Mouse (Mus musculus): ENCODE results near the gene Ccnyl1.
"Not testable (repeated sequence)": the region's sequence is repeated elsewhere in the genome, so short reads cannot be mapped to it uniquely, and the experiment has no call there.

Ccnyl1 gene

DNA sequence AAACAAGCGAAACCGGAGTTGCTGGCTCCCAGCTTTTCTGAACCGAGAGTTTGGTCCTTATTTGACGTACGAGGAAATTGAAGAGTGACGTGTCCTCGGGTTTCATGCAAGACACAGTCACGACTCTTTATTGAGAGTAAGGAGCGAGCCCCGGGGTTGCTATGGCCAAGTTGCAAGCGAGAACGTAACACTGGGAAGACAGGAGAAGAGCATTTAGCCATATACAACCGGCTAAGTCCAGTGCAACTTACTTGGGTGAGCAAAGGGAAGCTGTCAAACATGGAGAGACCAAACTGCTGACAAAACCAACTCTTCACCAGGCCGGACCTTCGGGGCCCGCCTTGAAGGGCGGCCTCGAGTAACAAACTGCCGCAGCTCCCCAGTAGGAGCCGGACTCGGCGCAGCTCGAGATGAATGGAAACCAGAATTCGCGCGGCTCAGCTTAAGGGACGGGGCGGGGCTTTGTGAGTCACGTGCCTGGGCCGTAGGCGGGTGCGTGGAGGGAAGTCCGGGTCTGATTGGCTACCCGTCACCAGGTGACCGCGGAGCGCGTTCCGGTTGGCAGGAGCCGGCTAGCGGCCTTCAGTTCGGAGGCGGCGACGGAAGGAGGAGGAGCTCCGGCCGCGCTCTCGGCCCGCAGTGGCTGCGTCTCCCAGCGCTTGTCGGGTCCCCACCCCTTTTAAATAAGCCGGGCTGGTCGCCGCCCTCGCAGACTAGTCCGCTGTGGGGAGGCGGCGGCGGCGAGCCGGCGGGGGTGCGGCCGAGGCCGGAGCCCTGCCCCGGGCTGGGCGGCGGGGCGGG is at the start of gene Ccnyl1:
Gene Ccnyl1, plus strand, starts transcription at position 243 of the 801 bp plus-strand sequence.
- peak; percentile 97 for DNase-seq (ENCODE audit: low read depth, low spot score)

DNA sequence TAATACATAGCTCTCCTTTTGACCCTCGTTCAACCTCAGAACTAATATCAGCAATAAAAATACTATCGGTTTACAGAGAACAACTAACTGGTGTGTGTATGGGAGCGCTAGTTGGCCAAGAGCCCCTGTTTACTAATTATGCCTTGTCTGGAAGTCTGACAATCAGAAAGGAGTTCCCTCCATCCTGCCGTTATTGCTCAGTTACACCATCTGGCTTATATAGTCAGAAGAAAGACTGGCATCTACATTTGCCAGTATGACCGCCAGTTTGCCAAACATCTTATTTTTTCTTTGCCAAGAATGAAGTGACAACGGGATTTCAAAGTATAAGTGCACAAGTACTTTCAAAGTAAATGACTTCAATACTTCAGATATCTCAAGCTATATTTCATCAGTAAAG is 49.2 kb upstream of the Ccnyl1 start:
- no peak for DNase-seq (ENCODE audit: low read depth, low spot score)

GRCm38 (mm10) chr1:64642541-64642940 is 47.7 kb upstream of the Ccnyl1 start:
- not testable (repeated sequence) for DNase-seq (ENCODE audit: low read depth, low spot score)

DNA sequence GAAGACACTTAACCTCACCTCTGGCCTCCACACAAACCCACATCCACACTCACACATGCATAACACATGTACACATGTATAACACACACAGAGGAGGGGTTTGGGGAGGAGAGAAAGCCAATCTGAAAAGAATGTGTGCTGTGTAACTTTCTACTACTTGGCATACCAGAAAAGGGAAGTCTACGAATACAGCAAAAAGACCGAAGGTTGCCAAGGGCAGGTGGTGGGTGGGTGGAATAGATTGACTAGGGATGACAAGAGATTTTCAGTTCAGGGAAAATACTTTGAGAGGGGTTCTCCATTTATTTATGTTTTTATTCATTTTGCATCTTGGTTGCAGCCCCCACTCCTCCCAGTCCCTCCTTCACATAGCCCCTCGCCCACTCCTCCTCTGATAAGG is 45.7 kb upstream of the Ccnyl1 start:
- no peak for DNase-seq (ENCODE audit: low read depth, low spot score)

DNA sequence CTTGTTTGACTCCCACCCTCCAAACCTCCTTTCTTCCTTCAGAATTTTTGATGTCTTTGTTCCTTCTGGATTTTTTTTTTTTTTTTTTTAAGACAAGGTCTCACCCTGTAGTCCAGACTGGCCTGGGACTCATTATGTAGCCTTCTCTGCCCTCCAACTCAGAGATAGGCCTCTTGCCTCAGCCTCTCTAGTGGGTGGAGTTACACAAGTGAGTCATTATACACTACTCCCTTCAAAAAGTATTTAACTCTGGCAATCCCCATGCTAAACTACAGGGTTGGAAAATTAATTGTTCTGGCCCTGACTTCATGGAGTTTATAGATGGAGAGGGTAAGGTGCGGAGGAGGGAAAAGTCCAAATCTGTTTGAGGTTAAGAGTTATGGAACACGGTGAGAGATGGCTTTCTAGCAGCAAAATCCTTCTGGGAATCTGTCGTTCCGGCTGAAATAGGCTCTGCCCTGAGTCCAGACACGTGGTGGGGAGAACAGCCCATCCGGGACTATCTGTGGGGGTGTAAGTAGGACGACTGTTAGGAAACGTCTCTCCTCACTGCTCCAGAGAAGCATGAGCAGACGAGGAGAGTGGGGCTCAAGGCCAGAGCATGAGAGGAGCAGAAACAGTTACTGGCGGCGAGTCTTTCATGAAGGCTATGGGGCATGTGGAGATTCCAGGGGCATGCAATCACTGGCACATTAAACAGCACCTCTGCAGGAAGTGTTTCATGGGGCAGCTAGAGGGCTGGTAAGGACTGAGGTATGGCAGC is 40.7 kb upstream of the Ccnyl1 start:
- no peak for DNase-seq (ENCODE audit: low read depth, low spot score)

DNA sequence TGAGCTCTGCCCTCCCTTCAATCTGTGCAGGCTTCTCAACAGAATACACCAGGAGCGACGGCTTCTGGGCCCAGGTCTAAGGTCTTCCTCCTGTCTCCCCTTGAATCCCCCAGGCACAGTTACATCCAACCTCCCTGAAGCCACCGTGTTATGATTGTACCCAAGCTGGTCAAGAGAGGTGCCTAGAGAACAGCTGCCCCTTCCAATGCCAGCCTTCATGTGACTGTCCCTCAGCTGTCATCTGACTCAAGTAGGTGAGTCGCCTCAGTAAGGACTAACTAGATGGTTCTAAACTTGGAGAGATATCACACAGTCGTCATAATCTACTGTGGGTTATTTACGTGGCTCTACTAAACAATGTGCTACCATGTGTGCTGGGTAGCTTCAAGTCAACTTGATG is 36.6 kb upstream of the Ccnyl1 start:
- DNase-seq (ENCODE audit: low read depth, low spot score), result no peak

DNA sequence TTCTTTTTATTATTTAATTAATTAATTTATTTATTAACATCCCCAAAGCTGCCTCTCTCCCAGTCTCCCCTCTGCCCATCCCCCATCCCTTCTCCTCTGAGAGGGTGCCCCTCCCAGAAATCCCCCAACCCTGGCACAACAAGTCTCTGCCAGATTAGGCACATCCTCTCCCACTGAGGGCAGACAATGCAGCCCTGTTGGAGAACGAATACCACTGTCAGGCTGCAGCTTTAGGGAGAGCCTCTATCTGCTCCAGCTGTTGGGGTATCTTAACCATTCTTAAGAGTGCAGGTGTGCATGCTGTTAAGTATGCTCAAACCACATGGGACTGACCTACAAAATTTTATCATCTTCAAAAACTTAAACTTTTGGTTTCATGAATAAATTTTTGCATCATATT is 34.8 kb upstream of the Ccnyl1 start:
- no peak for DNase-seq (ENCODE audit: low read depth, low spot score)

GRCm38 (mm10) chr1:64656423-64657129 is 33.7 kb upstream of the Ccnyl1 start:
- DNase-seq (ENCODE audit: low read depth, low spot score), result no peak

DNA sequence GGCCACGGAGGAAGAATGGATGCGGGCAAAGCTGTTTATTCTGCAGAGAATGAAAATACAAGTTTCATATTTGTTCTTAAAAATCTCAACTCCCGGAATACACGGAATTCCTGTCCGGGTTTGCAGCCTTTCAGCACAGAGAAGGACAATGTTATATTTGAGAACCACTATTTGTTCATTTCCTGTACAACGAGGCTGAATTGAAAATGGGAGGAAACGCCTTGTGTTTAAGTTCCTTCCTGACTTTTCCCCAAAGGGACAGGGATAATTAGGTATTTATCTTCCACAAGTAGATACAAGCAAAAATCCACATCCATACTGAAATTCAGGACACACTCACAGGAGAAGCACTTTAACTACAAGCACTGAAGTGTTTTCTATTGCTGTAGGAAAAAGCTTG is 31.4 kb upstream of the Ccnyl1 start:
- DNase-seq (ENCODE audit: low read depth, low spot score), result no peak

- DNase-seq (ENCODE audit: low read depth, low spot score), result no peak
Observed at GRCm38 (mm10) chr1:64667111-64667633, 23.1 kb upstream of the Ccnyl1 start.

DNA sequence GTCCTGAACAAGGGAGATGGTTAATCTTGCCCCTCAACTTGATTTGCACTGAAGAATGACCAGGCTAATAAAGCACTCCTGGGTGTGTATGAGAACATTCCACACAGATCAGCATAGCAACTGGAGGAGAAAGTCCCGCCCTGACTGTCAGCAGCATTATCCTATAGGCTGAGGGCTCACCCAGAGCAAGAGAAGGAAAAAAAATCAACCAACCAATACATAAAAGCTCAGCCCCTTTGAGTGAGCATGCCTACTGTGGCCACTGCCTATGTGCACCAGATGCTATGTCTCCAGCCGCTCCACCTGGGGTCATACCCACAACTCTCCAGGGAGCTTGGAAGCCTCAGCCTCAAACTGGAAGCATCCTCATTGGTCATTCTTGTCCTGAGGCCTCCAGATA is 20.8 kb upstream of the Ccnyl1 start:
- no peak for DNase-seq (ENCODE audit: low read depth, low spot score)

DNA sequence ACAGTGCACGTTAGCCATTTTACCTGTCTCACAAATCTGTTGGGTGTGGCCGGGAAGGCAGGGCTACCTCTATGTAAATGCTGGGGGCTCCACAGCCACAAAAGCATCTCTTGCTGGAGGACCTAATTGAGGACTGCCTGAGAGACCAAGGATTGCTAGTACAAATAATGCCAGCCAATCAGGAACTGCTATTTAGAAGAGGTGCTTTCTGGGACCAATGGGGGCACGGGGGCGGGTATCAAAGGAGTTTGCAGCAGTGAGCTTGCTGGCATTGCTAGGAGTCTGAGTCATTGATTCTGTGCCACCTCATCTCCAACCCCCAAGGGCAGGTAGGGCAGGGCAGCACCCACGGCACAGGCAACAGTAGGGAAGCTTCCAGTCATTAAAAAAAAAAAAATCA is 16.3 kb upstream of the Ccnyl1 start:
- DNase-seq (ENCODE audit: low read depth, low spot score), result no peak

DNA sequence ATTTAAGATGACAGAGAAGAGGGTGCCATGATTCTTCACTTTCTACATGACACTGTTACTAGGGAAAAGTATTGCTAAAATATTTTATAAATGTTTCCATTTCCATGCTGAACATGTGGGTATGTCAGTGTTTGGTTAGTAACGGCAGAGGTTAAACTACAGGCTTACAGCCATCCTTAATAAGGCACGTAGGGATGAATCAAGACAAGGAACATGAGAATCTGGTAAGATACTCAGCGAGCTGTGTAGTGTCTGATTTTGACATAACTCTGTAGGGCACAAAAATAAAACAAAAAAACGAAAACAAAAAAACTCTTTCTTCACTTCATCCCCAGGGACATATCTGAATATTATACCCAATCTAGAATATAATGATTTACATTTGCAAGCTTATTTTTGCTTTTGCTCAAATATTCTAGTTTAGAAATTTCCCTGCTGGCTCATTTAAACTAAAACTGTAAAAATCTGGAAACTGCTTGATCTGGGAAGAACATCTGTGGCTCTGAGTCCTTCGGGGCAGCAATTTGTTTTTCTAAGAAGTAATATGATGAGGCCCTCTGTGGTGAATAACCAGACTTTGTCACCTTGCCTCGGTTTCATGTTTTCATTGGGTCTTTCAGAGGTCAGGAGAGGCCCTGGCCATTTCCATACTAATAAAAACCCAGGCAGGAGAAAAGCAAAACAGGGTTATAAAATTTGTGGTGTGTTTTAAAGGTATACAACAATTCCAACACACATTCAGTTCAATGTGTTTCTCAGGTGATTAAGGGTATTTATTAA is 14.0 kb upstream of the Ccnyl1 start:
- no peak for DNase-seq (ENCODE audit: low read depth, low spot score)

- no peak for DNase-seq (ENCODE audit: low read depth, low spot score)
Observed at GRCm38 (mm10) chr1:64681499-64681898, 8.8 kb upstream of the Ccnyl1 start.

DNA sequence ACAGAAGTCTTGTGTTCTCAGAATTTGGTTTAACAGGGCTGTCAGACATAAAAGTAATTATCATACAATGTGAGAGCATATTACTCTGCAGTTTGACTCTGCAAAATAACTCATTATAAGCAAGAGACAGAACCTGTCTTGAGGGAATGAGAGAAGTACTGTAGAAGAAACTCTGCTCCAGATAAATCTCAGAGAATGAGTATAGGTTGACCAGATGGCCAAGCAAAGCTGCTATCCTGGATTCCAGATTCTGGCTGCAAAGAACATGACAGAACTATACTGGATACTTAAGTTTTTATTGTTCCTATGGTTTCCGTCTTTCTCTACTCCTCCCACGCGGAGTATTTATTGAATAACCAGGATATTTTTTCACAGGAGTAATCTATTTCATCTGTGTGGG is 7.2 kb upstream of the Ccnyl1 start:
- DNase-seq (ENCODE audit: low read depth, low spot score), result peak; percentile 51

GRCm38 (mm10) chr1:64684440-64684839 is 5.8 kb upstream of the Ccnyl1 start:
- DNase-seq (ENCODE audit: low read depth, low spot score), result no peak

DNA sequence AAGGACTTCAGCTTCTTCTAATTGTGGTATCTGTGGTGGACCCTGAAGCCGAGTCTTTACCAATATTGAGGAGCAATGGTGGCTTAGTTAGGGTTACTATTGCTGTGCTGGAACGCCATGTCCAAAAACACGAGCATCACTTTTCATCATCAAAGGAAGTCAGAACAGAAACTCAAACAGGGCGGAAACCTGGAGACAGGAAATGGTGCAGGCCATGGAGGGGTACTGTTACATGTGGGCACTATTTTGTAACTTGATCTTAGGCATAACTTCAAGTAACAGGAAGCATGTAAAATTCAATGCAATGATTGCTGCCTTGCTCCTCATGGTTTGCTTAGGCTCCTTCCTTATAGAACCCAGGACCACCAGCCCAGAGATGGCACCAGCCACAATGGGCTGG is 2.2 kb upstream of the Ccnyl1 start:
- DNase-seq (ENCODE audit: low read depth, low spot score), result no peak

DNA sequence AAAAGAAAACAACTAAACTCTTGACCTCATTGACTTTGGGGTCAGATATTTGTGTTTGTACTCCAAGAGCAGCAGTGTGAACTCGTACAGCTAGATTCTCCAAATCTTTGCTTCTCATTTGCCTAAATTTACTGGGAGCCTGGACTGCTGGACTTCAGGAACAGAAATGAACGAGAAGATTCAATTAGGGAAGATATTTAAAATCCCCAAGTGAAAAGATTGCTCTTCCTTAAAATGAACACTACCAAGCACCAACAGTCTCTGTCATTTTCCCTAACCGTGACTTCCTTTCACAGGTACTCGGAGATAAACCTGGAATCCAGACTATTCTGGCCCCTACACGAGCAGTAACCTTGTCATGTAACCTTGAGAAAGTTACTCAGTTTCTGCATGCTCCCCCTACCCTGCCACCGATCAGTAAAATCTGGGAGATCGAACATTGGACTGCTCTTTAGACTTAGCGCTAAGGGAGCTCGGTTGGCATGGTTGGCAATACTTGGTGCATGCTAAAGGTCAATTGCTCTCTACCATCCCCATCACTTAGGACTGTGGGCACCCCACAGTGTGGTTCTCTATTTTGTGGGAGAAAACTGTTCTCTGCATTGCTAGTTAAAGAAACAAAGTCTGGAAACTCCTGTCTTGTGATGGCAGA is 568 bp upstream of the Ccnyl1 start:
- DNase-seq (ENCODE audit: low read depth, low spot score), result no peak

DNA sequence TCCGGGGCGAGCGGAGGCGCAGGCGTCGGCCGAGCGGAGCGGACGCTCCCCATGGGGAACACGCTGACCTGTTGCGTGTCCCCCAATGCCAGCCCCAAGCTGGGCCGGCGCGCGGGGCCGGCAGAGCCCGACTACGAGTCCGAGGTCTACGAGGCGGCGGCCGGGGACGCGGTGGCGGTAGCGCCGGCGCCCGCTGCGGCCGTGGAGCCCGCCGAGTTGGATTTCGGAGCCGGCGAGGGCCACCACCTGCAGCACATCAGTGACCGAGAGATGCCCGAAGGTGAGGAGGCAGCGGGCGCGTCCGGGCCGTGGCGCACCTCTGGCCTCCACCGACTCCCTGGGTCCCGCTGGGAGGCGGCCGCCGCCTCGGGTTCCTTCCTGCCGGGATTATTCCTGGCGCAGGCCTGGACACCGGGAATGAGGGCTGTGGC is 881 bp downstream of the Ccnyl1 start:
- no peak for DNase-seq (ENCODE audit: low read depth, low spot score)

GRCm38 (mm10) chr1:64691581-64691980 is 1.3 kb downstream of the Ccnyl1 start:
- no peak for DNase-seq (ENCODE audit: low read depth, low spot score)

DNA sequence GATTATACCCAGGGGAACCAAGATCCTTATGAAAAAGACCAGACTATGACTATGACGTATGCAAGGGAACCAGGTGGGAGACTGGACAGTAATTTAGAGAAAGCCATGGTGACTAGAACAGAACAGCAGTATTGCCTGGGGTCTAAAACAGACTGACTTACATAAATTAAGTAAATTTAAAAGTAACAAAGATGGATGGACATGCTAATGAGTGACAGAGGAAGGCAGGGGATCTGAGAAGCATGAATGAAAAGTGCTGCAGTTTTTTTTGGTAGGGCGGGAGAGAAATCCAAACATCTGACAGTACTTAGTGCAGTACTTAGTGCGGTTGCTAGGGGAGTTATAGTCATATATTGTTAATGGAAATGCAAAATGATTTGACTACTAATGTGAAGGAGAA is 4.9 kb downstream of the Ccnyl1 start:
- no peak for DNase-seq (ENCODE audit: low read depth, low spot score)
